Mouse (Mus musculus) intestine, embryonic 16.5 days (tissue): ENCODE results near the gene Zbp1. TPM values are rescaled to one million over a fixed set of nuclear protein-coding genes. Genes with fewer than 3 reads are reported as not detected.
A peak's percentile ranks its signal among the peaks of the same experiment; 100 is the strongest.

ENCODE experiments used
- ATAC-seq: fragments of 200-750 bp; cut with Nextera tagmentation; 2 replicates; pipeline ENCODE4 v1.8.0; 2017; ENCODE audit warnings: moderate TSS enrichment, moderate library complexity
- H3K27ac ChIP-seq: fragments of 300-500 bp; sonication (generic); 2 replicates; pipeline ENCODE4 v1.5.1; 2014; ENCODE audit warnings: mild to moderate bottlenecking, low read length
- H3K27me3 ChIP-seq: fragments of 300-500 bp; sonication (generic); replicated peaks from 2 replicates; pipeline ENCODE4 v1.6.1; 2014; ENCODE audit warnings: low read length, control low read depth, mixed read lengths; ENCODE audit not compliant: control insufficient read depth, insufficient read depth
- H3K36me3 ChIP-seq: fragments of 300-500 bp; sonication (generic); 2 replicates; pipeline ENCODE4 v1.6.1; 2014; ENCODE audit warnings: low read length, control low read depth; ENCODE audit not compliant: control insufficient read depth, insufficient read depth
- H3K4me1 ChIP-seq: fragments of 300-500 bp; sonication (generic); 2 replicates; pipeline ENCODE4 v1.6.1; 2014; ENCODE audit warnings: low read length, control low read depth, mixed read lengths; ENCODE audit not compliant: control insufficient read depth, insufficient read depth
- H3K4me2 ChIP-seq: fragments of 300-500 bp; sonication (generic); 2 replicates; pipeline ENCODE4 v1.6.1; 2014; ENCODE audit warnings: low read depth, low read length, control low read depth
- H3K4me3 ChIP-seq: fragments of 300-500 bp; sonication (generic); 2 replicates; pipeline ENCODE4 v1.5.1; 2014; ENCODE audit warnings: mild to moderate bottlenecking, low read length
- H3K9ac ChIP-seq: fragments of 300-500 bp; sonication (generic); 2 replicates; pipeline ENCODE4 v1.6.1; 2014; ENCODE audit warnings: low read depth, low read length
- H3K9me3 ChIP-seq: fragments of 300-500 bp; sonication (generic); 2 replicates; pipeline ENCODE4 v1.6.1; 2016; ENCODE audit warnings: low read length, control low read depth; ENCODE audit not compliant: control insufficient read depth
- WGBS: fragments of 180-500 bp; shearing (Covaris S2); extraction: QIAGEN DNeasy Blood & Tissue Kit; methylation state at CpG from one replicate; pipeline ENCODE4 v1.1.7; 2014; 5-methylcytosine and 5-hydroxymethylcytosine counted together
- polyA plus RNA-seq: library from polyadenylated mRNA; unstranded; fragments of >200 nt; fragmentation: Nextera tagmentation; extraction: Ambion mirVana; gene quantifications from 2 replicates; pipeline ENCODE4 v1.2.1, GENCODE M21; 2015

Gene Zbp1
- polyA plus RNA-seq, 1 experiment from 2014 or later = 0.65 TPM

GRCm38 (mm10) chr2:173170715-173171114 is 48.0 kb downstream of the Zbp1 start:
- Histone ChIP-seq H3K9me3 (peaks cover 4% of the 10 kb centered on the region; the same call in 1 of the 2 replicates), H3K4me2 (no peak overlapping the region), H3K27me3 (no peaks in the 10 kb centered on the region), H3K36me3 (no peaks in the 10 kb centered on the region), H3K9ac (no peak overlapping the region), H3K4me3 (no peak overlapping the region), H3K27ac (0 out of 2 replicates have a peak overlapping the region, but pooled peaks have one; percentile 26), H3K4me1 (peaks cover 38% of the 10 kb centered on the region)
- peak; percentile 12; the same call in 1 of the 2 replicates for ATAC-seq
- 51% methylated on average over 2 of the region's 2 CpGs for WGBS

- Histone ChIP-seq H3K9ac (no peak overlapping the region), H3K27me3 (no peaks in the 10 kb centered on the region)
- WGBS = 51% methylated on average over 2 of the region's 2 CpGs
Observed at GRCm38 (mm10) chr2:173170081-173170480, 48.6 kb downstream of the Zbp1 start.

GRCm38 (mm10) chr2:173168411-173168851 is 50.3 kb downstream of the Zbp1 start:
- WGBS = 51% methylated on average over 5 of the region's 5 CpGs
- H3K27me3 ChIP-seq = no peaks in the 10 kb centered on the region

More at GRCm38 (mm10) chr2:173170081-173170480, 48.6 kb downstream of the Zbp1 start:
- no peak for ATAC-seq
- H3K4me1 ChIP-seq = peaks cover 38% of the 10 kb centered on the region
- no peaks in the 10 kb centered on the region for H3K36me3 ChIP-seq
- H3K9me3 ChIP-seq = no peaks in the 10 kb centered on the region
- no peak overlapping the region for H3K4me2 ChIP-seq
- H3K4me3 ChIP-seq = no peak overlapping the region
- no peak overlapping the region for H3K27ac ChIP-seq

GRCm38 (mm10) chr2:173165357-173165756 is 53.4 kb downstream of the Zbp1 start:
- 84% methylated on average over 10 of the region's 10 CpGs for WGBS
- no peak overlapping the region for H3K9ac ChIP-seq
- no peak overlapping the region for H3K27ac ChIP-seq
- no peaks in the 10 kb centered on the region for H3K27me3 ChIP-seq
- H3K4me2 ChIP-seq = no peak overlapping the region
- ATAC-seq = no peak
- no peak overlapping the region for H3K4me3 ChIP-seq
- no peaks in the 10 kb centered on the region for H3K9me3 ChIP-seq
- H3K36me3 ChIP-seq = no peaks in the 10 kb centered on the region
- H3K4me1 ChIP-seq = peaks cover 14% of the 10 kb centered on the region; the same call in 1 of the 2 replicates

More at GRCm38 (mm10) chr2:173168411-173168851, 50.3 kb downstream of the Zbp1 start:
- H3K9me3 ChIP-seq = no peaks in the 10 kb centered on the region
- no peak overlapping the region for H3K4me3 ChIP-seq
- H3K36me3 ChIP-seq = no peaks in the 10 kb centered on the region
- no peak overlapping the region for H3K9ac ChIP-seq
- no peak for ATAC-seq
- no peak overlapping the region for H3K27ac ChIP-seq
- no peak overlapping the region for H3K4me2 ChIP-seq
- peaks cover 31% of the 10 kb centered on the region for H3K4me1 ChIP-seq

- H3K4me2 ChIP-seq = no peak overlapping the region
- no peaks in the 10 kb centered on the region for H3K36me3 ChIP-seq
- no peak overlapping the region for H3K4me3 ChIP-seq
- H3K9me3 ChIP-seq = no peaks in the 10 kb centered on the region
- no peak overlapping the region for H3K9ac ChIP-seq
- 87% methylated on average over 10 of the region's 10 CpGs for WGBS
- ATAC-seq = no peak
- H3K27ac ChIP-seq = no peak overlapping the region
- H3K4me1 ChIP-seq = peaks cover 14% of the 10 kb centered on the region; the same call in 1 of the 2 replicates
- H3K27me3 ChIP-seq = no peaks in the 10 kb centered on the region
Observed at GRCm38 (mm10) chr2:173164946-173165345, 53.8 kb downstream of the Zbp1 start.

- no peak for ATAC-seq
- no peak overlapping the region for H3K4me2 ChIP-seq
- no peak overlapping the region for H3K27ac ChIP-seq
- H3K36me3 ChIP-seq = no peaks in the 10 kb centered on the region
- no peak overlapping the region for H3K4me3 ChIP-seq
- H3K27me3 ChIP-seq = no peaks in the 10 kb centered on the region
- no peak overlapping the region for H3K9ac ChIP-seq
- WGBS = 51% methylated on average over 2 of the region's 2 CpGs
- peaks cover 19% of the 10 kb centered on the region for H3K4me1 ChIP-seq
- H3K9me3 ChIP-seq = no peaks in the 10 kb centered on the region
Observed at GRCm38 (mm10) chr2:173164358-173164757, 54.4 kb downstream of the Zbp1 start.

- no peak overlapping the region for H3K4me2 ChIP-seq
- H3K9me3 ChIP-seq = no peaks in the 10 kb centered on the region
- no peak overlapping the region for H3K4me3 ChIP-seq
- H3K36me3 ChIP-seq = no peaks in the 10 kb centered on the region
- H3K27me3 ChIP-seq = no peaks in the 10 kb centered on the region
- 66% methylated on average over 8 of the region's 8 CpGs for WGBS
- no peak overlapping the region for H3K9ac ChIP-seq
- no peak for ATAC-seq
- H3K4me1 ChIP-seq = peaks cover 22% of the 10 kb centered on the region
- H3K27ac ChIP-seq = no peak overlapping the region
Observed at GRCm38 (mm10) chr2:173163380-173163779, 55.3 kb downstream of the Zbp1 start.

- no peaks in the 10 kb centered on the region for H3K9me3 ChIP-seq
- peaks cover 26% of the 10 kb centered on the region for H3K4me1 ChIP-seq
- peak overlapping the region; percentile 53 for H3K9ac ChIP-seq
- peak overlapping the region; percentile 38 for H3K4me2 ChIP-seq
- H3K27me3 ChIP-seq = no peaks in the 10 kb centered on the region
- peak; percentile 94 for ATAC-seq
- H3K4me3 ChIP-seq = no peak overlapping the region
- whole genome bisulfite sequencing = 19% methylated on average over 24 of the region's 24 CpGs
- no peaks in the 10 kb centered on the region for H3K36me3 ChIP-seq
- peak overlapping the region; percentile 97 for H3K27ac ChIP-seq
Observed at GRCm38 (mm10) chr2:173159354-173160311, 59.1 kb downstream of the Zbp1 start.

GRCm38 (mm10) chr2:173158390-173159055 is 60.2 kb downstream of the Zbp1 start:
- H3K27ac ChIP-seq = peak overlapping the region; percentile 35; the same call in 1 of the 2 replicates
- no peaks in the 10 kb centered on the region for H3K36me3 ChIP-seq
- H3K9ac ChIP-seq = no peak overlapping the region
- WGBS = 88% methylated on average over 19 of the region's 19 CpGs
- peaks cover 26% of the 10 kb centered on the region for H3K4me1 ChIP-seq
- H3K4me3 ChIP-seq = no peak overlapping the region
- no peaks in the 10 kb centered on the region for H3K9me3 ChIP-seq
- no peak for ATAC-seq
- H3K4me2 ChIP-seq = no peak overlapping the region
- no peaks in the 10 kb centered on the region for H3K27me3 ChIP-seq
